Mouse (Mus musculus) midbrain, embryonic 13.5 days (tissue): Measurements from ENCODE around the gene Dtymk. TPM values are rescaled to one million over a fixed set of nuclear protein-coding genes. Genes with fewer than 3 reads are reported as not detected.

Source experiments
- polyA plus RNA-seq: library from polyadenylated mRNA; unstranded; fragments of >200 nt; fragmentation: Nextera tagmentation; extraction: Ambion mirVana; gene quantifications from 2 replicates; pipeline ENCODE4 v1.2.1, GENCODE M21; 2015

Dtymk gene
- polyA plus RNA-seq, 1 experiment from 2014 or later = 172 TPM

Other genes with a start within 250 kb of the Dtymk start
- gene Stk25, start 143.3 kb downstream of the Dtymk start, polyA plus RNA-seq = 280 and 291 TPM in 2 replicates
- gene Bok, start 116.3 kb downstream of the Dtymk start, polyA plus RNA-seq = 59.1 and 61.2 TPM in 2 replicates
- 107 and 109 TPM in 2 replicates for gene Atg4b, start 50.4 kb downstream of the Dtymk start, polyA plus RNA-seq
- gene Thap4, start 47.1 kb downstream of the Dtymk start, polyA plus RNA-seq = 41.7 and 49.2 TPM in 2 replicates
- 11.9 and 12.3 TPM in 2 replicates for gene Ing5, start 2.0 kb upstream of the Dtymk start, polyA plus RNA-seq
- 16.2 and 18.5 TPM in 2 replicates for gene D2hgdh, start 23.0 kb upstream of the Dtymk start, polyA plus RNA-seq
- gene Gal3st2, start 59.4 kb upstream of the Dtymk start, polyA plus RNA-seq = not detected in 2 replicates
- gene Gal3st2b, start 116.4 kb upstream of the Dtymk start, polyA plus RNA-seq = not detected in 2 replicates
- gene Gal3st2c, start 188.6 kb upstream of the Dtymk start, polyA plus RNA-seq = not detected in 2 replicates
- not detected in 2 replicates for gene Neu4, start 218.5 kb upstream of the Dtymk start, polyA plus RNA-seq